Mouse (Mus musculus): ENCODE results near the gene Pik3ca.
A peak's percentile ranks its signal among the peaks of the same experiment; 100 is the strongest.

The Pik3ca gene

GRCm38 (mm10) chr3:32393986-32394385 is 3.5 kb upstream of the Pik3ca start:
- no peak for DNase-seq (ENCODE audit: low read depth, low spot score)
- no peaks in the 10 kb centered on the region for H3K36me3 ChIP-seq (ENCODE audit: control insufficient read depth, insufficient read depth, low read length, poor library complexity, severe bottlenecking)
- no peaks in the 10 kb centered on the region; the same call in 1 of the 2 replicates for H3K27me3 ChIP-seq (ENCODE audit: control insufficient read depth, insufficient read depth, low read length, poor library complexity, severe bottlenecking)

- Histone ChIP-seq H3K36me3 (ENCODE audit: control insufficient read depth, insufficient read depth, low read length, poor library complexity, severe bottlenecking) (no peaks in the 10 kb centered on the region), H3K27me3 (ENCODE audit: control insufficient read depth, insufficient read depth, low read length, poor library complexity, severe bottlenecking) (no peaks in the 10 kb centered on the region; the same call in 1 of the 2 replicates)
- peak; percentile 34 for DNase-seq (ENCODE audit: low read depth, low spot score)
Observed at GRCm38 (mm10) chr3:32395771-32396551, 1.5 kb upstream of the Pik3ca start.

GRCm38 (mm10) chr3:32396794-32397460 is 544 bp upstream of the Pik3ca start:
- DNase-seq (ENCODE audit: low read depth, low spot score): peak; percentile 99
- Histone ChIP-seq H3K36me3 (ENCODE audit: control insufficient read depth, insufficient read depth, low read length, poor library complexity, severe bottlenecking) (no peaks in the 10 kb centered on the region), H3K27me3 (ENCODE audit: control insufficient read depth, insufficient read depth, low read length, poor library complexity, severe bottlenecking) (no peaks in the 10 kb centered on the region; the same call in 1 of the 2 replicates)

GRCm38 (mm10) chr3:32398175-32398538 is 686 bp downstream of the Pik3ca start:
- DNase-seq (ENCODE audit: low read depth, low spot score): no peak
- Histone ChIP-seq H3K36me3 (ENCODE audit: control insufficient read depth, insufficient read depth, low read length, poor library complexity, severe bottlenecking) (no peaks in the 10 kb centered on the region), H3K27me3 (ENCODE audit: control insufficient read depth, insufficient read depth, low read length, poor library complexity, severe bottlenecking) (no peaks in the 10 kb centered on the region; the same call in 1 of the 2 replicates)

GRCm38 (mm10) chr3:32398623-32399022 is 1.2 kb downstream of the Pik3ca start:
- H3K27me3 ChIP-seq (ENCODE audit: control insufficient read depth, insufficient read depth, low read length, poor library complexity, severe bottlenecking): no peaks in the 10 kb centered on the region; the same call in 1 of the 2 replicates

GRCm38 (mm10) chr3:32399381-32399780 is 1.9 kb downstream of the Pik3ca start:
- no peak for DNase-seq (ENCODE audit: low read depth, low spot score)
- Histone ChIP-seq H3K36me3 (ENCODE audit: control insufficient read depth, insufficient read depth, low read length, poor library complexity, severe bottlenecking) (no peaks in the 10 kb centered on the region), H3K27me3 (ENCODE audit: control insufficient read depth, insufficient read depth, low read length, poor library complexity, severe bottlenecking) (no peaks in the 10 kb centered on the region; the same call in 1 of the 2 replicates)

More at GRCm38 (mm10) chr3:32398623-32399022, 1.2 kb downstream of the Pik3ca start:
- no peaks in the 10 kb centered on the region for H3K36me3 ChIP-seq (ENCODE audit: control insufficient read depth, insufficient read depth, low read length, poor library complexity, severe bottlenecking)
- peak; percentile 12 for DNase-seq (ENCODE audit: low read depth, low spot score)

- H3K36me3 ChIP-seq (ENCODE audit: control insufficient read depth, insufficient read depth, low read length, poor library complexity, severe bottlenecking): no peaks in the 10 kb centered on the region
- DNase-seq (ENCODE audit: low read depth, low spot score): no peak
- H3K27me3 ChIP-seq (ENCODE audit: control insufficient read depth, insufficient read depth, low read length, poor library complexity, severe bottlenecking): no peaks in the 10 kb centered on the region; the same call in 1 of the 2 replicates
Observed at GRCm38 (mm10) chr3:32399931-32400330, 2.5 kb downstream of the Pik3ca start.

GRCm38 (mm10) chr3:32401591-32401990 is 4.1 kb downstream of the Pik3ca start:
- no peaks in the 10 kb centered on the region for H3K36me3 ChIP-seq (ENCODE audit: control insufficient read depth, insufficient read depth, low read length, poor library complexity, severe bottlenecking)
- DNase-seq (ENCODE audit: low read depth, low spot score): no peak

GRCm38 (mm10) chr3:32402990-32403885 is 5.8 kb downstream of the Pik3ca start:
- Histone ChIP-seq H3K27me3 (ENCODE audit: control insufficient read depth, insufficient read depth, low read length, poor library complexity, severe bottlenecking) (no peaks in the 10 kb centered on the region), H3K36me3 (ENCODE audit: control insufficient read depth, insufficient read depth, low read length, poor library complexity, severe bottlenecking) (no peaks in the 10 kb centered on the region)
- peak; percentile 53 for DNase-seq (ENCODE audit: low read depth, low spot score)

More at GRCm38 (mm10) chr3:32401591-32401990, 4.1 kb downstream of the Pik3ca start:
- no peaks in the 10 kb centered on the region for H3K27me3 ChIP-seq (ENCODE audit: control insufficient read depth, insufficient read depth, low read length, poor library complexity, severe bottlenecking)

- Histone ChIP-seq H3K36me3 (ENCODE audit: control insufficient read depth, insufficient read depth, low read length, poor library complexity, severe bottlenecking) (no peaks in the 10 kb centered on the region), H3K27me3 (ENCODE audit: control insufficient read depth, insufficient read depth, low read length, poor library complexity, severe bottlenecking) (no peaks in the 10 kb centered on the region)
- DNase-seq (ENCODE audit: low read depth, low spot score): no peak
Observed at GRCm38 (mm10) chr3:32405699-32406098, 8.2 kb downstream of the Pik3ca start.

GRCm38 (mm10) chr3:32406804-32407203 is 9.3 kb downstream of the Pik3ca start:
- no peak for DNase-seq (ENCODE audit: low read depth, low spot score)
- Histone ChIP-seq H3K27me3 (ENCODE audit: control insufficient read depth, insufficient read depth, low read length, poor library complexity, severe bottlenecking) (no peaks in the 10 kb centered on the region), H3K36me3 (ENCODE audit: control insufficient read depth, insufficient read depth, low read length, poor library complexity, severe bottlenecking) (no peaks in the 10 kb centered on the region)

GRCm38 (mm10) chr3:32408811-32409273 is 11.4 kb downstream of the Pik3ca start:
- H3K36me3 ChIP-seq (ENCODE audit: control insufficient read depth, insufficient read depth, low read length, poor library complexity, severe bottlenecking): no peaks in the 10 kb centered on the region
- no peak for DNase-seq (ENCODE audit: low read depth, low spot score)
- H3K27me3 ChIP-seq (ENCODE audit: control insufficient read depth, insufficient read depth, low read length, poor library complexity, severe bottlenecking): no peaks in the 10 kb centered on the region

GRCm38 (mm10) chr3:32412502-32413044 is 15.1 kb downstream of the Pik3ca start:
- DNase-seq (ENCODE audit: low read depth, low spot score): no peak
- H3K27me3 ChIP-seq (ENCODE audit: control insufficient read depth, insufficient read depth, low read length, poor library complexity, severe bottlenecking): no peaks in the 10 kb centered on the region

GRCm38 (mm10) chr3:32414381-32414780 is 16.9 kb downstream of the Pik3ca start:
- Histone ChIP-seq H3K36me3 (ENCODE audit: control insufficient read depth, insufficient read depth, low read length, poor library complexity, severe bottlenecking) (no peaks in the 10 kb centered on the region), H3K27me3 (ENCODE audit: control insufficient read depth, insufficient read depth, low read length, poor library complexity, severe bottlenecking) (no peaks in the 10 kb centered on the region)
- DNase-seq (ENCODE audit: low read depth, low spot score): no peak

More at GRCm38 (mm10) chr3:32412502-32413044, 15.1 kb downstream of the Pik3ca start:
- H3K36me3 ChIP-seq (ENCODE audit: control insufficient read depth, insufficient read depth, low read length, poor library complexity, severe bottlenecking): no peaks in the 10 kb centered on the region
